1 mouse cellular context compared by ENCODE assay signal in genomic region chr2:153929871-153930413, GRCm38 (mm10).
A peak's percentile ranks its signal among the peaks of the same experiment; 100 is the strongest.
TF ChIP-seq lines count a peak whose summit lies in the region.

No protein-coding gene starts in this region.

TF ChIP-seq in ES-E14, 5 proteins besides CTCF, POLR2A, EP300 and RAD21 (continued from another document):
- TF ChIP-seq ZC3H11A (IDR thresholded peaks at IDR 0.05; ENCODE audit: borderline replicate concordance, low read depth, low read length) (0 out of 2 replicates have a peak, but pooled peaks have one; percentile 32), HCFC1 (IDR thresholded peaks at IDR 0.05; ENCODE audit: borderline replicate concordance, insufficient read depth, low read length) (no peak)
